Comparison of ENCODE assay signal across 8 mouse cellular contexts in genomic region chr9:68655018-68656005, GRCm38 (mm10). TPM values are rescaled to one million over a fixed set of nuclear protein-coding genes. Genes with fewer than 3 reads are reported as not detected.
DNase-seq lines count a peak whose midpoint lies in the region; ATAC-seq lines count a peak whose summit lies in the region.

No protein-coding gene starts in this region.

- no peaks in the 10 kb centered on the region for H3K27me3 ChIP-seq in hindbrain, embryonic 14.5 days (ENCODE audit: control insufficient read depth, insufficient read depth, low read length)

- peak overlapping the region; percentile 83 for H3K9ac ChIP-seq in hindbrain, embryonic 14.5 days

- H3K4me3 ChIP-seq in hindbrain, embryonic 14.5 days (replicated peaks; ENCODE audit: low read length) = peak overlapping the region; percentile 81

- DNase-seq in Muller cell, postnatal 12 days (ENCODE audit: inconsistent ontology term) = peak; percentile 83
- peak; percentile 88 for DNase-seq in cerebellum, adult 9-11 months
- DNase-seq in gastrocnemius, adult 18-20 months (ENCODE audit: low spot score) = peak; percentile 22
- DNase-seq in hindbrain, embryonic 14.5 days (ENCODE audit: low spot score) = peak; percentile 39
- peak; percentile 34 to 46 for DNase-seq in left cerebral cortex, adult 8-10 months (ENCODE audit: low spot score in 2 of 2)
- DNase-seq in lung, postnatal 36 days = peak; percentile 39
- DNase-seq in right cerebral cortex, postnatal 36 days (ENCODE audit: low spot score in 2 of 2) = peak; percentile 14 to 39

- H3K27ac ChIP-seq in hindbrain, embryonic 14.5 days = peak overlapping the region; percentile 96

- under 1% methylated on average over 31 of the region's 31 CpGs for WGBS in hindbrain, embryonic 14.5 days

- H3K4me1 ChIP-seq in hindbrain, embryonic 14.5 days (replicated peaks; ENCODE audit: control insufficient read depth, insufficient read depth, low read length) = peaks cover 7% of the 10 kb centered on the region

- no peaks in the 10 kb centered on the region for H3K9me3 ChIP-seq in hindbrain, embryonic 14.5 days (ENCODE audit: control insufficient read depth, low read length)

- peak; percentile 47; the same call in 1 of the 2 replicates for ATAC-seq in hindbrain, embryonic 14.5 days (ENCODE audit: low FRiP score)
- no peak for ATAC-seq in megakaryocyte, adult 5-6 weeks (ENCODE audit: poor library complexity, severe bottlenecking)

- H3K36me3 ChIP-seq in hindbrain, embryonic 14.5 days (replicated peaks; ENCODE audit: control insufficient read depth, insufficient read depth) = no peaks in the 10 kb centered on the region

- peak overlapping the region; percentile 86 for H3K4me2 ChIP-seq in hindbrain, embryonic 14.5 days (replicated peaks)

RNA-seq across cellular contexts. Expression of gene Rora, which starts 1.7 kb away (rescaled TPM):
- 10 to 100 TPM; 73.5 to 85.0 TPM for total RNA-seq in gastrocnemius, adult 18-20 months (2021)
- polyA plus RNA-seq in hindbrain, embryonic 14.5 days (2014; fragmentation: Nextera tagmentation; extraction: Ambion mirVana) = 22.0 and 28.1 TPM in 2 replicates
- 10 to 100 TPM; 63.5 to 74.1 (median 72.9) TPM for total RNA-seq in left cerebral cortex, adult 8-10 months (2022)
- 1.3 and 1.4 TPM in 2 replicates for total RNA-seq in megakaryocyte, adult 5-6 weeks (2015)
- total RNA-seq in megakaryocyte, adult 5-6 weeks (2017) = 1.9 and 2.1 TPM in 2 replicates

Comparison
In these comparisons a context has a peak if more than half of its experiments do, and no peak if none do; other contexts are left out.
1. DNase-seq: peak in every context shown above with its lines; median percentile 88 in cerebellum, adult 9-11 months; 83 in Muller cell, postnatal 12 days; 40 in left cerebral cortex, adult 8-10 months; 39 in hindbrain, embryonic 14.5 days; 39 in lung, postnatal 36 days; 26 in right cerebral cortex, postnatal 36 days; 22 in gastrocnemius, adult 18-20 months.
2. RNA of gene Rora, which starts 1.7 kb away (total RNA-seq): 73.5 to 85.0 TPM in gastrocnemius, adult 18-20 months and 63.5 to 74.1 TPM in left cerebral cortex, adult 8-10 months; 1.3 to 2.1 TPM in megakaryocyte, adult 5-6 weeks; every median in the first group is over 10 times any median in the second.